Mouse (Mus musculus) sigmoid colon, adult 10 weeks (tissue): ENCODE measurements around the gene Spert. TPM values are rescaled to one million over a fixed set of nuclear protein-coding genes. Genes with fewer than 3 reads are reported as not detected.

Experiments
- polyA plus RNA-seq: library from polyadenylated mRNA; stranded (reverse); fragments of 350-450 nt; fragmentation: Illumina TruSeq; extraction: RNeasy Lipid Tissue Mini Kit (QIAGEN cat#74804); gene quantifications from one replicate; pipeline ENCODE4 v1.2.3, GENCODE M21; 2014; ENCODE audit warnings: low read depth, low replicate concordance

Gene Spert
- not detected for polyA plus RNA-seq

DNA sequence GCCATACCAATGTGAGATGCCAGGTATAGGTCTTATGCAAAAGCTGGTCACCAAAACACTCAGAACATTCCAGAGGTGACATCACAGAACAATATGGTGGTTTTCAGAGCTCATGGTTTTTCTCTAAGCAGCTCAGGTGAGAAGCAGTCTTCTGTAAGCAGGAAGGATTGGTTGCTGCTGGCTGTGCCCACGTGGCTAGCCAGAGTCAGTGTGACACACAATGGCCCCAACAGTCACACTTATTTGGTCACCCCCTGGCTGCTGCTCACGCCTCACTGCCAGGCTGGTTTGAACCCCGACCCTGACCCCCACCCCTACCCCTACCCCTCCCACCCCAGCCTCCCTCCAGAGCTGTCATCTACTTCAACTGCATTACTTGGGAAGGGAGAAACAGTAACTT, at the start of gene Spert:
Gene Spert (minus strand): TSS at position 139 of the 400 bp plus-strand sequence.

DNA sequence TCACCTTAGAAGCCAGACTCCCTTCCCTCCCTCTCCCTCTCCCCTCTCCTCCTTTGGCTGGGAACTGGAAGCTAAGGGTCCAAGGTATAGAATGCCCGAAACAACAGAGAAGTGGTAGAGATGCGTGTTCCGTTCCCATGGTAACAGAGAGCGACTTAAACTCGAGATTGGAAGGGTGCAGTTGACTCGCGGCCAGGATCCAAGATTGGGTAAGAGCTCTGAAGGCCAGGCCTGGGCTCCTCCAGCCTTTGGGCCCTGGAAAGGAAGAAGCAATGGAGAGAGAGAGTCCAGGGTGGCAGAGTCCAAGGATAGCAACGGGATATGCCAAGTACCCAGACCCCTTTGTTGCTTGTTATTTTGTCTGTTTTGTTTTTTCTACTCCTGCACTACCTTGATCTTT, 49.2 kb upstream of the Spert start, which contains the start of gene Erich6b:
Gene Erich6b (plus strand): TSS at position 180 of the 400 bp plus-strand sequence.

Other genes starting within 250 kb of the Spert start
- gene Siah3, start 137.1 kb downstream of the Spert start, polyA plus RNA-seq, result not detected
- not detected for gene Erich6b, start 49.1 kb upstream of the Spert start, polyA plus RNA-seq
- gene Cog3, start 161.4 kb upstream of the Spert start, polyA plus RNA-seq, result 62.7 TPM
- 8.9 TPM for gene Slc25a30, start 193.9 kb upstream of the Spert start, polyA plus RNA-seq